Mouse (Mus musculus) midbrain, embryonic 11.5 days (tissue): ENCODE data around the gene Ergic2. TPM values are rescaled to one million over a fixed set of nuclear protein-coding genes. Genes with fewer than 3 reads are reported as not detected.

Source experiments
- ATAC-seq: fragments of 200-750 bp; cut with Nextera tagmentation; 2 replicates; pipeline ENCODE4 v1.8.0; 2017; ENCODE audit warnings: moderate TSS enrichment, moderate library complexity; ENCODE audit not compliant: low FRiP score
- DNase-seq: peaks from one replicate; pipeline ENCODE4 v3.0.0; 2015; ENCODE audit warnings: low spot score; ENCODE audit errors: missing footprints
- H3K27ac ChIP-seq: fragments of 300-500 bp; sonication (generic); 2 replicates; pipeline ENCODE4 v1.5.1; 2014; ENCODE audit warnings: low read depth, low read length
- H3K27me3 ChIP-seq: fragments of 300-500 bp; sonication (generic); 2 replicates; pipeline ENCODE4 v1.6.1; 2014; ENCODE audit warnings: mild to moderate bottlenecking, low read length, moderate library complexity, mixed read lengths; ENCODE audit not compliant: control insufficient read depth, insufficient read depth
- H3K36me3 ChIP-seq: fragments of 300-500 bp; sonication (generic); 2 replicates; pipeline ENCODE4 v1.6.1; 2014; ENCODE audit warnings: mild to moderate bottlenecking, low read length, moderate library complexity, mixed read lengths; ENCODE audit not compliant: control insufficient read depth, insufficient read depth
- H3K4me1 ChIP-seq: fragments of 300-500 bp; sonication (generic); 2 replicates; pipeline ENCODE4 v1.6.1; 2014; ENCODE audit warnings: low read length; ENCODE audit not compliant: control insufficient read depth, insufficient read depth
- H3K4me2 ChIP-seq: fragments of 300-500 bp; sonication (generic); 2 replicates; pipeline ENCODE4 v1.6.1; 2014; ENCODE audit warnings: mild to moderate bottlenecking, moderate library complexity
- H3K4me3 ChIP-seq: fragments of 300-500 bp; sonication (generic); 2 replicates; pipeline ENCODE4 v1.5.1; 2014; ENCODE audit warnings: low read depth, low read length
- H3K9ac ChIP-seq: fragments of 300-500 bp; sonication (generic); 2 replicates; pipeline ENCODE4 v1.6.1; 2014; ENCODE audit warnings: low read length
- H3K9me3 ChIP-seq: fragments of 300-500 bp; sonication (generic); 2 replicates; pipeline ENCODE4 v1.6.1; 2016; ENCODE audit warnings: low read length; ENCODE audit not compliant: control insufficient read depth
- WGBS: fragments of 180-500 bp; shearing (Covaris S2); extraction: QIAGEN DNeasy Blood & Tissue Kit; methylation state at CpG from one replicate; pipeline ENCODE4 v1.1.7; 2014; 5-methylcytosine and 5-hydroxymethylcytosine counted together
- polyA plus RNA-seq: library from polyadenylated mRNA; unstranded; fragments of >200 nt; fragmentation: Nextera tagmentation; extraction: Ambion mirVana; gene quantifications from 2 replicates; pipeline ENCODE4 v1.2.1, GENCODE M21; 2014

Ergic2 gene
- polyA plus RNA-seq, 1 experiment from 2014 or later, result 209 TPM

DNA sequence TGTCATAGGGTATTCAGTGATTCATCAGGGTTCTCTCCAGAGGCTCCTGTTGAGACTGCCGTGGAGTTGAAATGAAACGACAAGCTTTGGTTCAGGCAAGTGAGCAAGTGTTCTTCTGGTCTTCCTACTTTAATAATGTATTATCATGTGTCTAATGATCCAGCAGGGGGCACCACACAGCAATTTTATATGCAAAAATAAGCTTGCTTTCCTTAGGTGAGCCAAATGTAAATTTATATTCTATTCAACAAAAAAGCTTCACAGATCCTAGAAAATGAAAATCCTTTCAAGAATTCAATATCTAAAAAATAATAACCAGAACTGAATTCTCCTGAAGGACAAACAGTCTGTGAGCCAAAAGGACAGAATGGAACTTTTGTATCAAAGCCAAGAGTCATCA, 36.5 kb upstream of the Ergic2 start:
- DNase-seq, result peak; percentile 89
- Histone ChIP-seq H3K4me2 (no peak overlapping the region), H3K9me3 (no peaks in the 10 kb centered on the region), H3K9ac (no peak overlapping the region), H3K36me3 (no peaks in the 10 kb centered on the region), H3K4me3 (no peak overlapping the region), H3K27me3 (no peaks in the 10 kb centered on the region), H3K27ac (no peak overlapping the region), H3K4me1 (peaks cover 7% of the 10 kb centered on the region)
- 55% methylated on average over 2 of the region's 2 CpGs for WGBS
- peak; percentile 29; the same call in 1 of the 2 replicates for ATAC-seq

- Histone ChIP-seq H3K4me1 (no peaks in the 10 kb centered on the region), H3K4me2 (no peak overlapping the region), H3K9me3 (no peaks in the 10 kb centered on the region), H3K9ac (no peak overlapping the region), H3K27ac (no peak overlapping the region), H3K4me3 (no peak overlapping the region), H3K27me3 (no peaks in the 10 kb centered on the region), H3K36me3 (no peaks in the 10 kb centered on the region)
- 86% methylated on average over 7 of the region's 7 CpGs for WGBS
- ATAC-seq (no peak), DNase-seq (peak; percentile 10)
These were observed 34.4 kb upstream of the Ergic2 start for GRCm38 (mm10) chr6:148246544-148246943.

DNA sequence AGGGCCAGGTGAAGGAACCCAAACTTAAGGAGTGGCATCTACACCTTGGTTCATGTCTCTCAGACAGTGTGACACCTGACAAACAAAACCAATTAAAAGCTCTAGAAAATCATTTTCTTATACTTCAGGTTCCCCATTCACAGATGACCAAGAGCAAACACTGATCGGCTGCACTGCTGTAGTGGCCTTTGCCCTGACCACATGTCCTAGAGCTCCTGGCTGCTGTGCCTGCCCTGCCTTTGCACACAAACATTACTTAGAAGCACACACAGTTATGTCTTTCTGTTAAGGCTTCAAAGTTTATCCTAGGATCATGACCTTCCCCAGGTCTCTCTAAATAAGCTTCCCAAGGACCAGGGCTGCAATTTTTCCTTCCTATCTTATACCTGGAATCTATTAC, 32.7 kb upstream of the Ergic2 start:
- no peak overlapping the region for H3K27ac ChIP-seq
- H3K9me3 ChIP-seq, result no peaks in the 10 kb centered on the region
- H3K4me2 ChIP-seq, result no peak overlapping the region
- 74% methylated on average over 1 of the region's 1 CpGs for WGBS
- H3K9ac ChIP-seq, result no peak overlapping the region
- H3K4me3 ChIP-seq, result no peak overlapping the region
- H3K36me3 ChIP-seq, result no peaks in the 10 kb centered on the region
- H3K4me1 ChIP-seq, result no peaks in the 10 kb centered on the region
- H3K27me3 ChIP-seq, result no peaks in the 10 kb centered on the region
- DNase-seq (no peak), ATAC-seq (no peak)

DNA sequence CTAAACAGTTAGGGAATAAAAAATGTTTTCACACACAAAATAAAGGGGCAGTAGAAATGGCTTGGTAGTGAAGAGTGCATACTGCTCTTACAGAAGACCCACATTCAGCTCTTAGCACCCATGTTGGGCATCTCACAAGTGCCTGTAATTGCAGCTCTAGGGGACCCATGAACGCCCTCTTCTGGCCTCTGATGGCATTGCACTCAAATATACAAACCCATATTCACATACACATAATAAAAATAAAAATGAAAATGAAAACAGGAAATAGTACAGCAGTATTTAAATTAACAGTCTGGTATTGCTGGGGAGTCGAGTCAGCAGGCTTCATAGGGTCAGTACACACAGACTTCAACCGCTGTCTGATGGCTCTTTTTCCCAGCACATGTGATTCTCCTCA, 30.1 kb upstream of the Ergic2 start:
- ATAC-seq (no peak), DNase-seq (no peak)
- H3K4me3 ChIP-seq, result no peak overlapping the region
- no peak overlapping the region for H3K9ac ChIP-seq
- no peaks in the 10 kb centered on the region for H3K36me3 ChIP-seq
- no peak overlapping the region for H3K27ac ChIP-seq
- no peaks in the 10 kb centered on the region for H3K27me3 ChIP-seq
- H3K4me2 ChIP-seq, result no peak overlapping the region
- WGBS, result 68% methylated on average over 3 of the region's 3 CpGs
- no peaks in the 10 kb centered on the region for H3K9me3 ChIP-seq
- H3K4me1 ChIP-seq, result no peaks in the 10 kb centered on the region

GRCm38 (mm10) chr6:148241685-148242084, 29.5 kb upstream of the Ergic2 start:
- H3K27ac ChIP-seq, result no peak overlapping the region
- no peak for ATAC-seq
- 98% methylated on average over 5 of the region's 5 CpGs for WGBS
- DNase-seq, result no peak
- H3K9me3 ChIP-seq, result no peaks in the 10 kb centered on the region
- H3K4me2 ChIP-seq, result no peak overlapping the region
- no peak overlapping the region for H3K9ac ChIP-seq
- H3K27me3 ChIP-seq, result no peaks in the 10 kb centered on the region
- no peak overlapping the region for H3K4me3 ChIP-seq
- no peaks in the 10 kb centered on the region for H3K4me1 ChIP-seq
- H3K36me3 ChIP-seq, result no peaks in the 10 kb centered on the region

DNA sequence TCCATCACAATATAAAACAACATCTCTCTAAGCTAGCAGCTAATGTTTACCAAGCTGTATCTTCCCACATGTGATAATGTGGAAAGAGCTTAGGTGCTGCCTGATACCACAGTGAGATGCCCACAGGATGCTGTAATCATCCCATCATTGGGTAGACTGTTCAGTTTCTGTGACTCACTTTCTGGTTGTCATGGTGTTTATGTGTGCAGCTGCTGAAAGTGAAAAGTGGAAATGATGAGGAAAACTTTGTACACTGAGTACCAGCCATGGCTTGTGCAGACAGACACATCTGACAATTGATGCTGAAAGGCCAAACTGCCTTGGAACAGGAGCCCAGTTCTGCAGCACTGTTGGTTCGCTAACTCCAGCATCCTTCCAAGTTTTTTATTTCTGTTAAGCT, 27.1 kb upstream of the Ergic2 start:
- no peaks in the 10 kb centered on the region for H3K4me1 ChIP-seq
- H3K9ac ChIP-seq, result no peak overlapping the region
- WGBS, result 85% methylated on average over 1 of the region's 1 CpGs
- H3K27ac ChIP-seq, result no peak overlapping the region
- DNase-seq, result no peak
- H3K9me3 ChIP-seq, result no peaks in the 10 kb centered on the region
- H3K36me3 ChIP-seq, result no peaks in the 10 kb centered on the region
- no peak overlapping the region for H3K4me2 ChIP-seq
- no peaks in the 10 kb centered on the region for H3K27me3 ChIP-seq
- ATAC-seq, result no peak
- no peak overlapping the region for H3K4me3 ChIP-seq

DNA sequence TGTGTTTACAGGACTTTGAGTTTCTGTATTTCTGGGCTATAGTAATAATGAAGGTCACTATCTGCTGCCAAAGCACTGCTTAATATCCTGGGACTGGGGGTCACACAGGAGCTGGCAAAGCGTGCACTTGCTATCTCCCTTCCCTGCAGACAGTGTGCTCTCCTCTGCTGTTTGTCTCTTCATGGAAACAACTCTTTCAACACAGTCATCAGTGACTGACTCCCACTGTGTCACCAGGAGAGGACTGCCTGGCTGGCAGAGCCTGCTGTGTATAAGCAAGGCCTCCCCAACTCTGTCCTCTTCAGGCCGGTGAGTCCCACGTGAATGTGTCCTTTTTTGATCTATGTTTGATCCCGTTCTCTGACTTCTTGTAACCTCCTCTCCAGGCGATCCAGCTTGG, 25.3 kb upstream of the Ergic2 start:
- Histone ChIP-seq H3K4me3 (no peak overlapping the region), H3K9ac (no peak overlapping the region), H3K9me3 (no peaks in the 10 kb centered on the region), H3K4me2 (no peak overlapping the region), H3K4me1 (no peaks in the 10 kb centered on the region), H3K27ac (no peak overlapping the region), H3K36me3 (no peaks in the 10 kb centered on the region), H3K27me3 (no peaks in the 10 kb centered on the region)
- DNase-seq (no peak), ATAC-seq (no peak)
- 47% methylated on average over 5 of the region's 5 CpGs for WGBS

- no peaks in the 10 kb centered on the region for H3K27me3 ChIP-seq
- WGBS, result 80% methylated on average over 3 of the region's 3 CpGs
These were observed 22.1 kb upstream of the Ergic2 start for GRCm38 (mm10) chr6:148234105-148234828.

GRCm38 (mm10) chr6:148227542-148227941, 15.4 kb upstream of the Ergic2 start:
- Histone ChIP-seq H3K9me3 (no peaks in the 10 kb centered on the region), H3K4me1 (no peaks in the 10 kb centered on the region), H3K27ac (no peak overlapping the region), H3K27me3 (no peaks in the 10 kb centered on the region), H3K36me3 (no peaks in the 10 kb centered on the region), H3K9ac (no peak overlapping the region), H3K4me2 (no peak overlapping the region), H3K4me3 (no peak overlapping the region)
- 69% methylated on average over 3 of the region's 3 CpGs for WGBS
- DNase-seq (no peak), ATAC-seq (no peak)

More at GRCm38 (mm10) chr6:148234105-148234828, 22.1 kb upstream of the Ergic2 start:
- Histone ChIP-seq H3K4me1 (no peaks in the 10 kb centered on the region), H3K9me3 (no peaks in the 10 kb centered on the region), H3K36me3 (no peaks in the 10 kb centered on the region), H3K4me2 (no peak overlapping the region), H3K9ac (no peak overlapping the region), H3K27ac (no peak overlapping the region), H3K4me3 (no peak overlapping the region)
- no peak for ATAC-seq
- no peak for DNase-seq
